In genomic region chr8:120265471-120265870, GRCm38 (mm10) we compare ENCODE assay signal across 7 mouse cellular contexts. TPM values are rescaled to one million over a fixed set of nuclear protein-coding genes. Genes with fewer than 3 reads are reported as not detected.
DNase-seq lines count a peak whose midpoint lies in the region; ATAC-seq and TF ChIP-seq lines count a peak whose summit lies in the region.

No protein-coding gene starts in this region.

- ATAC-seq in embryonic facial prominence, embryonic 12.5 days (ENCODE audit: insufficient number of reproducible peaks, insufficient read depth, low FRiP score, low TSS enrichment), result peak; percentile 3; the same call in 1 of the 2 replicates
- ATAC-seq in heart, embryonic 11.5 days (replicated peaks; ENCODE audit: insufficient number of reproducible peaks, low FRiP score, low TSS enrichment), result 0 out of 2 replicates have a peak, but pooled peaks have one; percentile 15
- ATAC-seq in lung, embryonic 14.5 days (ENCODE audit: insufficient read depth), result peak; percentile 62

- H3K4me2 ChIP-seq in embryonic facial prominence, embryonic 12.5 days (replicated peaks), result peak overlapping the region; percentile 33
- H3K4me2 ChIP-seq in heart, embryonic 11.5 days, result peak overlapping the region; percentile 62
- H3K4me2 ChIP-seq in lung, embryonic 14.5 days, result peak overlapping the region; percentile 56

- no peak for TF ChIP-seq CTCF in lung, embryonic 14.5 days (IDR thresholded peaks at IDR 0.05; ENCODE audit: low read depth)

- H3K27me3 ChIP-seq in embryonic facial prominence, embryonic 12.5 days, result no peaks in the 10 kb centered on the region
- H3K27me3 ChIP-seq in heart, embryonic 11.5 days (ENCODE audit: control insufficient read depth, insufficient read depth, low read length), result peaks cover 2% of the 10 kb centered on the region; the same call in 1 of the 2 replicates
- H3K27me3 ChIP-seq in lung, embryonic 14.5 days (ENCODE audit: insufficient read depth, low read length), result no peaks in the 10 kb centered on the region

- DNase-seq in adipocyte (ENCODE audit: low spot score), result peak; percentile 94
- peak; percentile 74 for DNase-seq in kidney, adult 9 months
- DNase-seq in lung, embryonic 14.5 days, result peak; percentile 86
- DNase-seq in ovary, postnatal 10 days (ENCODE audit: low spot score), result peak; percentile 63
- DNase-seq in frontal cortex, adult 2 months (ENCODE audit: extremely low spot score in 1 of 2, low spot score in 1 of 2), result no peak

- H3K36me3 ChIP-seq in embryonic facial prominence, embryonic 12.5 days, result no peaks in the 10 kb centered on the region
- H3K36me3 ChIP-seq in heart, embryonic 11.5 days (ENCODE audit: control insufficient read depth, insufficient read depth, low read length), result no peaks in the 10 kb centered on the region
- no peaks in the 10 kb centered on the region for H3K36me3 ChIP-seq in lung, embryonic 14.5 days (ENCODE audit: insufficient read depth)

- H3K4me1 ChIP-seq in embryonic facial prominence, embryonic 12.5 days, result peaks cover 91% of the 10 kb centered on the region
- H3K4me1 ChIP-seq in heart, embryonic 11.5 days (ENCODE audit: control insufficient read depth, insufficient read depth, low read length), result peaks cover 47% of the 10 kb centered on the region
- peaks cover 76% of the 10 kb centered on the region for H3K4me1 ChIP-seq in lung, embryonic 14.5 days (ENCODE audit: insufficient read depth)

- H3K9me3 ChIP-seq in embryonic facial prominence, embryonic 12.5 days, result no peaks in the 10 kb centered on the region
- no peaks in the 10 kb centered on the region for H3K9me3 ChIP-seq in heart, embryonic 11.5 days (replicated peaks; ENCODE audit: control insufficient read depth, low read length)
- H3K9me3 ChIP-seq in lung, embryonic 14.5 days (ENCODE audit: low read depth, low read length), result no peaks in the 10 kb centered on the region

- H3K9ac ChIP-seq in embryonic facial prominence, embryonic 12.5 days, result peak overlapping the region; percentile 29; the same call in 1 of the 2 replicates
- peak overlapping the region; percentile 67 for H3K9ac ChIP-seq in heart, embryonic 11.5 days (ENCODE audit: low read depth, low read length)
- peak overlapping the region; percentile 25; the same call in 1 of the 2 replicates for H3K9ac ChIP-seq in lung, embryonic 14.5 days

- 3% methylated on average over 4 of the region's 4 CpGs for WGBS in embryonic facial prominence, embryonic 12.5 days
- 11% methylated on average over 4 of the region's 4 CpGs for WGBS in heart, embryonic 11.5 days (ENCODE audit: insufficient replicate concordance)
- WGBS in lung, embryonic 14.5 days, result 7% methylated on average over 4 of the region's 4 CpGs

- H3K27ac ChIP-seq in embryonic facial prominence, embryonic 12.5 days, result peak overlapping the region; percentile 99
- H3K27ac ChIP-seq in heart, embryonic 11.5 days (ENCODE audit: low read depth, low read length), result peak overlapping the region; percentile 84
- peak overlapping the region; percentile 98 for H3K27ac ChIP-seq in lung, embryonic 14.5 days (ENCODE audit: low read depth)

- H3K4me3 ChIP-seq in embryonic facial prominence, embryonic 12.5 days, result no peak overlapping the region
- no peak overlapping the region for H3K4me3 ChIP-seq in heart, embryonic 11.5 days (ENCODE audit: low read depth, low read length)
- no peak overlapping the region for H3K4me3 ChIP-seq in lung, embryonic 14.5 days (ENCODE audit: low read depth, low read length)

RNA-seq across cellular contexts. Expression of gene Gse1, which starts 37.2 kb away (rescaled TPM):
- polyA plus RNA-seq in embryonic facial prominence, embryonic 12.5 days (2016; fragmentation: Nextera tagmentation; extraction: Ambion mirVana), result 10.6 and 12.3 TPM in 2 replicates
- polyA plus RNA-seq in heart, embryonic 11.5 days (2014; fragmentation: Nextera tagmentation; extraction: Ambion mirVana), result 12.8 and 12.9 TPM in 2 replicates
- 12.7 and 14.3 TPM in 2 replicates for polyA plus RNA-seq in lung, embryonic 14.5 days (2014; fragmentation: Nextera tagmentation; extraction: Ambion mirVana)
- polyA plus RNA-seq in frontal cortex, adult 2 months (2012; rRNA removed), result 56.7 and 57.1 TPM in 2 replicates

Comparison
In these comparisons a context has a peak if more than half of its experiments do, and no peak if none do; other contexts are left out.
1. DNase-seq: peak in adipocyte (single experiment), kidney, adult 9 months (single experiment), lung, embryonic 14.5 days (single experiment) and ovary, postnatal 10 days (single experiment); none in frontal cortex, adult 2 months (0 of 2).
2. ATAC-seq: peak in every context shown above with its lines; median percentile 62 in lung, embryonic 14.5 days; 15 in heart, embryonic 11.5 days; 3 in embryonic facial prominence, embryonic 12.5 days.
3. Peak in every context shown above with its lines, with median percentiles within 50 percentile points of each other: H3K27ac ChIP-seq, H3K4me2 ChIP-seq and H3K9ac ChIP-seq.